Mouse (Mus musculus): ENCODE results near the gene Bnip3.

Gene Bnip3

GRCm38 (mm10) chr7:138843421-138843820, 65.9 kb downstream of the Bnip3 start:
- no peak for DNase-seq (ENCODE audit: low read depth)

- no peak for DNase-seq (ENCODE audit: low read depth)
These were observed 67.7 kb downstream of the Bnip3 start for GRCm38 (mm10) chr7:138841436-138842151.

All from fibroblast of lung, adult 2 months (primary cell).